Mouse (Mus musculus) C2C12 (cell line): Measurements from ENCODE around the gene Hacl1. TPM values are rescaled to one million over a fixed set of nuclear protein-coding genes. Genes with fewer than 3 reads are reported as not detected.

Source experiments
- H3K27me3 ChIP-seq: one replicate; pipeline ENCODE4 v1.6.1; 2011; ENCODE audit not compliant: control insufficient read depth, insufficient read depth, insufficient read length
- H3K36me3 ChIP-seq: one replicate; pipeline ENCODE4 v1.6.1; 2011; ENCODE audit not compliant: control insufficient read depth, insufficient read depth
- H3K4me3 ChIP-seq: one replicate; pipeline ENCODE4 v1.5.1; 2011; ENCODE audit warnings: mild to moderate bottlenecking, control low read depth; ENCODE audit not compliant: poor library complexity, insufficient read depth, severe bottlenecking
- H3K79me2 ChIP-seq: one replicate; pipeline ENCODE4 v1.6.1; 2011; ENCODE audit not compliant: control insufficient read depth, insufficient read depth
- H3K79me3 ChIP-seq: one replicate; pipeline ENCODE4 v1.6.1; 2011; ENCODE audit warnings: low read depth, control low read depth
- H3ac ChIP-seq: one replicate; pipeline ENCODE3; 2011; ENCODE audit warnings: low read depth; ENCODE audit not compliant: control insufficient read depth, insufficient read length
- CEBPB ChIP-seq: IDR thresholded peaks from one replicate; pipeline ENCODE4 v1.6.1; 2011; ENCODE audit warnings: low read depth, mild to moderate bottlenecking, control low read depth, moderate library complexity
- CTCF ChIP-seq: IDR thresholded peaks from one replicate; pipeline ENCODE4 v1.5.1; 2011; ENCODE audit not compliant: control insufficient read depth, insufficient read depth, insufficient read length
- FOSL1 ChIP-seq: IDR thresholded peaks from one replicate; pipeline ENCODE4 v1.8.0; 2011; ENCODE audit warnings: mild to moderate bottlenecking, low read length; ENCODE audit not compliant: poor library complexity, insufficient read depth, severe bottlenecking
- MAX ChIP-seq: IDR thresholded peaks from one replicate; pipeline ENCODE4 v1.6.1; 2011; ENCODE audit warnings: mild to moderate bottlenecking, control low read depth
- MYOD1 ChIP-seq: IDR thresholded peaks from one replicate; pipeline ENCODE4 v1.6.1; 2011; ENCODE audit warnings: low read depth; ENCODE audit not compliant: control insufficient read depth, insufficient read length
- MYOG ChIP-seq: IDR thresholded peaks from one replicate; pipeline ENCODE4 v1.6.1; 2011; ENCODE audit not compliant: control insufficient read depth, insufficient read length; ENCODE audit errors: extremely low read depth
- USF1 ChIP-seq: IDR thresholded peaks from one replicate; pipeline ENCODE4 v1.6.1; 2011; ENCODE audit warnings: low read depth, mild to moderate bottlenecking, control low read depth, moderate library complexity
- polyA plus RNA-seq: library from polyadenylated mRNA; unstranded; fragments of >200 nt; fragmentation: generic; extraction: Trizol; gene quantifications from one replicate; pipeline ENCODE4 v1.2.1, GENCODE M21; 2012; ENCODE audit warnings: missing spikeins

Gene Hacl1
- polyA plus RNA-seq, 1 experiment = 1.4 TPM

DNA sequence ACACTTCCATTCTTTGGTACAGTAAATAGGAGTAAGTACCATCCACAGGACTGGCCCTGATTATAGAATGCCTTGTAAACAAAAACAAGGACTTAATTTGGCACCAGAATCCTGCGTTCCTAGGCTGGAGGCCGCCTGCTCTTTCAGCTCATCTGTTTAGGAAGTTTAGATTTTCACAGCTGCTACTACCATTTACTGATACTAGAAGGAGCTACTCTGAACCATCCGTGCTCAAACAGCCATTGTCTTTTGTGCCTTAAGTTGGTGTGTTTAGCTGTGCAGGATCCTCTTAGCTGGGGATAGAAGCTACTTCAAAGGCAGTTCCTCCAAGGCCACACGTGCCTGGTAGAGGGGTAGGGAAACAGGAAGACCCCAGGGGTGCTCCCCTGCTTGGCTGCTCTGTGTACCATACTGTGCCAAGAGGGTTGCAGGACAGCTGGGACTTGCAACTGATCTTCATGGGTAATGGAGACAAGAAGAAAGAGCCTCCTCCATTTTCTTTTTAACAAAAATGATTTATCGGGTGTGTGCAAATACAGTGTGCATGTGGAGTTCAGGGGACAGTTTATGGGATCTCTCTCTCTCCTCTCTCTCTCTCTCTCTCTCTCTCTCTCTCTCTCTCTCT is 41.0 kb upstream of the Hacl1 start:
- Histone ChIP-seq H3K79me3 (no peaks in the 10 kb centered on the region), H3ac (no peak overlapping the region), H3K79me2 (no peaks in the 10 kb centered on the region), H3K36me3 (no peaks in the 10 kb centered on the region), H3K27me3 (no peaks in the 10 kb centered on the region), H3K4me3 (no peak overlapping the region)
- no peak for TF ChIP-seq CEBPB
- TF ChIP-seq USF1 = no peak

DNA sequence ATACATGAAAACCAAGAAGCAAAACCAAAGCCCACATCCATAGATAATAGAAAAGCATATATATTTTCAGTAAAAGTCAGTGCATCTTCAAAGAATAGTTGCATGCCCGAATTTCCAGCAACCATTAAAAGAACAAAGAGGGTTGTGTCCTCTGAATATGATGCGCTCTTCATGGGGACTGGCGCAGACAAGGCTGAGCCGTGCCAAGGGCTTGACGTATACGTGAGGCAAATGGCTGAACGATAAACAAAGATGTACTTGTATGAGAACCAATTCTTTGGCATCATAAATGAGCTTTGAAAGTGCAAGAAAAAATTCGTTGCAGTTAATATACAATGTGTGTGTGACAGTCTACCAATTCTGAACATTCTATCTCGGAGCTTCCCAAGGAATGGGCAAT is 40.2 kb upstream of the Hacl1 start:
- H3K36me3 ChIP-seq = no peaks in the 10 kb centered on the region

DNA sequence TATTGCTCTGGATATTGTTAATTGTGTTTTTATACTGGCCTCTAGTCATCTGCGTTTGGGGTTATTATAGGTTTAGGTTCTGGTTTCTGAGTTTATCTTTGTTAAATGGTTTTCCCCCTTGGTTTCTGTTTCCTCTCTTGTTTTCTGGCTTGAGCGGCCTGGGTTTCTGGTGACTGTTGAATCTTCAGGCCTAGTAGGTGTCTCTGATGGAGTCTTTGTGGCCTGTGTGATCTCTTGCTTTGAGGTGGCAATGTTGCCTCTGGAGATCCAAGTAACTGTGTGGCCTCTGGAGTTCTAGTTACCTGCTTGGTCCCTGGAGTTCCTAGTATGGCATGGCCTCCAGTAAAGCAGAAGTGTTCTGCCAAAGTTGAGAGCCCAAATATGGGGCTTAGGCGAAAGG is 39.6 kb upstream of the Hacl1 start:
- no peak overlapping the region for H3K4me3 ChIP-seq

More for the DNA sequence above, 40.2 kb upstream of the Hacl1 start:
- Histone ChIP-seq H3K4me3 (no peak overlapping the region), H3K27me3 (no peaks in the 10 kb centered on the region), H3K79me2 (no peaks in the 10 kb centered on the region), H3ac (no peak overlapping the region), H3K79me3 (no peaks in the 10 kb centered on the region)
- TF ChIP-seq USF1 = no peak
- no peak for TF ChIP-seq MAX
- no peak for TF ChIP-seq FOSL1
- no peak for TF ChIP-seq MYOG
- no peak for TF ChIP-seq CTCF
- no peak for TF ChIP-seq MYOD1
- TF ChIP-seq CEBPB = no peak

DNA sequence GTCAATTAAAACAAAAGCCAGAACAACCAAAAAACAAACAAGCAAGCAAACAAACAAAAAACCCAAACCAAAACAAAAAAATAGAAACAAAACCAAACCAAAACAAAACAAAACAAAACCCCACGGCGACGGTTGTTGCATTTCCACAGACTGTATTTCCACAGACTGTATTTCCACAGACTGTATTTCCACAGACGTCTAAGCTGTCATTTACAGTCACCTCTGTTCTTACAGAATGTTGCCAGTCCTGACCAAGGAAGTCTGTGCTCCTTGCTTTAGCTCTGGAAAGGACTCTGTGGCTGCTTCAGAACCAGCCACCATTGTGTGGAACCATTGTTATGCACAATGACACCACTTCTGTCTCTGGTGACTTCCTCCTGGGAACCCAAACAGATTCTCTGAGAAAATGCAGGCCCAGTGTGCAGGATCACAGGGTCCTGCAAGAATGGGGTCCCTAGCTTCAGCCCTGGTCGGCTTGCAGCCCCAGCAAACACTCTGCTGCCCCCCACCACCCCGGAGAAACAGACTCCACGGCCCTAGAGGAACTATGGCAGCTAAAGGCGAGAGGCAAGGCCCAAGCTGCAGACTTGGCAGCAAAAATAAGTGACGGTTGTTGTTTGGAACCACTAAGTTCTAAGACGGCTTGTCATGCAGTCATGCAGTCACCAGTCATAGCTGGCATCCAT is 30.7 kb upstream of the Hacl1 start:
- H3ac ChIP-seq = no peak overlapping the region
- H3K36me3 ChIP-seq = peaks cover 5% of the 10 kb centered on the region
- no peak overlapping the region for H3K4me3 ChIP-seq
- TF ChIP-seq MAX (no peak), MYOG (no peak), CTCF (no peak), USF1 (no peak), MYOD1 (no peak), FOSL1 (no peak)
- H3K27me3 ChIP-seq = no peaks in the 10 kb centered on the region
- peaks cover 9% of the 10 kb centered on the region for H3K79me2 ChIP-seq
- H3K79me3 ChIP-seq = no peaks in the 10 kb centered on the region

More for the DNA sequence above, 39.6 kb upstream of the Hacl1 start:
- H3K27me3 ChIP-seq = no peaks in the 10 kb centered on the region
- no peaks in the 10 kb centered on the region for H3K79me2 ChIP-seq
- H3K36me3 ChIP-seq = no peaks in the 10 kb centered on the region
- H3K79me3 ChIP-seq = no peaks in the 10 kb centered on the region
- TF ChIP-seq CEBPB (no peak), MYOD1 (no peak), MYOG (no peak), MAX (no peak), USF1 (no peak), FOSL1 (no peak), CTCF (no peak)
- no peak overlapping the region for H3ac ChIP-seq

DNA sequence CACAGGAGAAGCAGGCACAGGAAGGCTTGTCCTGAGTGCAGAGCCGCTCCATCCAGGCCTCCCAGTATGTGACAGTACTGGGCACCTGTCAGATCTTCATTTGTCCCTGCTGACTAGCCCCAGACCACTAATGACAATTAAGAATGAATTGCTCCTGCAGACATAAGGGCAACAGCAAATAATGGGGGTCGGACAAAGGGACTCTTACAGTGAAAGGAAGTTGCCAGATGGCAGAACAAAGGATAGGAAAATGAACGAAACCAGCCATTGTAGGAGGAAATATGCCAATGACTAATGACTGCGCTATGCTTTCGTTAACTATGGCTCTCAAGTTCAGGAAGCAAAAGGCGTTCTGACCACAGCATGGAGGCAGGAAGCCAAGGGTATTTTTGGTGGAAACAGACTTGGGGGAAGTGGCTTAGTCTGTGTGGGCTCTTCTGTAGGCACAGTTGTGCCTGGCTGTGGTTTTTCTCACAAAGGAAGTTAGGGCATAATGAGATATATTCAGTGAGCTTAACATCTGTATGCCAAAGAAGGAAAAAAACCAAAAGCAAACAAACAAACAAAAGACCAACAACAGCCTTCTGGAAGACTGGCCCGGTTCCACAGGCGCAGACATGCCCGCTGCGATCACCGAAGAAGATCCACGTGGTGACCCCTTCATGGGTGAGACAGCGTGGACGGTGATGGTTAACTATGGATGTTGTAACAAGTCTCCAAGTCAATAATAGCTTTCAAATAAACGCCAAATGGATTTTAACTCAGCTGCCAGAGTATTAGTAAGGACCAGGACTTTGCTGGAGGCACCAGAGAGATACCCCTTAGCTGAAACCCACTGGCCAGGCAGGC is 28.8 kb upstream of the Hacl1 start:
- peaks cover 12% of the 10 kb centered on the region for H3K79me2 ChIP-seq
- peaks cover 7% of the 10 kb centered on the region for H3K36me3 ChIP-seq
- no peak overlapping the region for H3K4me3 ChIP-seq
- no peaks in the 10 kb centered on the region for H3K79me3 ChIP-seq
- no peaks in the 10 kb centered on the region for H3K27me3 ChIP-seq
- peak overlapping the region; percentile 70 for H3ac ChIP-seq
- TF ChIP-seq MYOD1 (peak; percentile 66), MYOG (no peak), FOSL1 (peak; percentile 64), USF1 (no peak), CEBPB (no peak), MAX (peak; percentile 45)
